Mouse (Mus musculus): Measurements from ENCODE around the gene Gm5935. TPM values are rescaled to one million over a fixed set of nuclear protein-coding genes. Genes with fewer than 3 reads are reported as not detected.

The Gm5935 gene
- not detected in 2 replicates for polyA plus RNA-seq (2015; fragmentation: Nextera tagmentation; extraction: Ambion mirVana)

GRCm38 (mm10) chrX:24775064-24775463 lies at the start of gene Gm5935:
Gene Gm5935 (minus strand): TSS chrX:24775164.

Other genes starting within 250 kb of the Gm5935 start
- gene Gm4297, start 200.3 kb downstream of the Gm5935 start, polyA plus RNA-seq (2015; fragmentation: Nextera tagmentation; extraction: Ambion mirVana) = not detected in 2 replicates